ENCODE assay signal across 8 mouse cellular contexts in genomic region chr15:81480977-81481379, GRCm38 (mm10). TPM values are rescaled to one million over a fixed set of nuclear protein-coding genes. Genes with fewer than 3 reads are reported as not detected.
DNase-seq lines count a peak whose midpoint lies in the region; ATAC-seq and TF ChIP-seq lines count a peak whose summit lies in the region.

No protein-coding gene starts in this region.

- H3K4me2 ChIP-seq in neural tube, embryonic 14.5 days (ENCODE audit: low read depth, low read length): peak overlapping the region; percentile 42

- TF ChIP-seq POLR2A in testis, adult 2 months (IDR thresholded peaks at IDR 0.05; ENCODE audit: control insufficient read depth, low read depth, low read length): no peak
- TF ChIP-seq POLR2A in lung, adult 2 months (IDR thresholded peaks at IDR 0.05; ENCODE audit: borderline replicate concordance, extremely low read depth, low read depth, low read length): peak; percentile 27; the same call in 1 of the 2 replicates

- H3K4me3 ChIP-seq in testis, adult 2 months (ENCODE audit: control insufficient read depth, low read depth, low read length): peak overlapping the region; percentile 59
- H3K4me3 ChIP-seq in lung, adult 2 months (replicated peaks; ENCODE audit: extremely low read depth, low read depth, low read length): peak overlapping the region; percentile 66
- H3K4me3 ChIP-seq in neural tube, embryonic 14.5 days (ENCODE audit: low read depth, low read length): no peak overlapping the region

- TF ChIP-seq CTCF in testis, adult 2 months (IDR thresholded peaks at IDR 0.05; ENCODE audit: control insufficient read depth, insufficient read depth, insufficient replicate concordance, low read depth, low read length): no peak
- TF ChIP-seq CTCF in lung, adult 2 months (IDR thresholded peaks at IDR 0.05; ENCODE audit: insufficient read depth, low read length): no peak

- H3K9me3 ChIP-seq in neural tube, embryonic 14.5 days (ENCODE audit: control insufficient read depth, low read length): no peaks in the 10 kb centered on the region

- 6% methylated on average over 13 of the region's 13 CpGs for WGBS in lung, adult 2 months
- 17% methylated on average over 13 of the region's 13 CpGs for WGBS in neural tube, embryonic 14.5 days

- H3K27me3 ChIP-seq in testis, adult 2 months (ENCODE audit: control insufficient read depth, insufficient read depth, low read length): no peaks in the 10 kb centered on the region
- H3K27me3 ChIP-seq in neural tube, embryonic 14.5 days (ENCODE audit: control insufficient read depth, insufficient read depth, low read length): no peaks in the 10 kb centered on the region

- no peaks in the 10 kb centered on the region for H3K36me3 ChIP-seq in testis, adult 2 months (ENCODE audit: control insufficient read depth, insufficient read depth, low read length)
- H3K36me3 ChIP-seq in neural tube, embryonic 14.5 days (ENCODE audit: control insufficient read depth, insufficient read depth, low read length): no peaks in the 10 kb centered on the region

- DNase-seq in testis, postnatal 14 days (ENCODE audit: low spot score): no peak
- peak; percentile 81 for DNase-seq in cerebellum, adult 9-10 months
- peak; percentile 11 to 18 for DNase-seq in gastrocnemius, adult 8-10 months (ENCODE audit: low spot score in 2 of 2)
- peak; percentile 78 for DNase-seq in kidney, adult 11 months
- DNase-seq in lung, adult 2 months: peak; percentile 31
- DNase-seq in frontal cortex, postnatal 25 days (ENCODE audit: low spot score in 2 of 2): no peak

- H3K27ac ChIP-seq in testis, adult 2 months (ENCODE audit: control insufficient read depth, insufficient read depth, low read depth, low read length): no peak overlapping the region
- no peak overlapping the region for H3K27ac ChIP-seq in neural tube, embryonic 14.5 days (ENCODE audit: low read depth, low read length)

- no peak overlapping the region for H3K9ac ChIP-seq in neural tube, embryonic 14.5 days (replicated peaks; ENCODE audit: low read depth, low read length)

- ATAC-seq in neural tube, embryonic 14.5 days (ENCODE audit: low read depth): no peak

- H3K4me1 ChIP-seq in testis, adult 2 months (ENCODE audit: control insufficient read depth, insufficient read depth, low read length): peaks cover 12% of the 10 kb centered on the region
- no peaks in the 10 kb centered on the region for H3K4me1 ChIP-seq in lung, adult 2 months (ENCODE audit: control insufficient read depth, insufficient read depth, low read length)
- H3K4me1 ChIP-seq in neural tube, embryonic 14.5 days (ENCODE audit: control insufficient read depth, insufficient read depth, low read length): no peaks in the 10 kb centered on the region

RNA-seq across cellular contexts. Expression of gene Rbx1, which starts 14.9 kb away (rescaled TPM):
- polyA plus RNA-seq in testis, adult 2 months (2012; rRNA removed): 51.1 and 55.3 TPM in 2 replicates
- total RNA-seq in gastrocnemius, adult 8-10 months (2022): 100 to 1,000 TPM in 3 of 4 experiments, 10 to 100 TPM in 1; 90.3 to 113 (median 101) TPM
- 55.5 and 85.0 TPM in 2 replicates for polyA plus RNA-seq in lung, adult 2 months (2012; rRNA removed)
- polyA plus RNA-seq in neural tube, embryonic 14.5 days (2014; fragmentation: Nextera tagmentation; extraction: Ambion mirVana): 454 and 456 TPM in 2 replicates

Comparison
In these comparisons a context has a peak if more than half of its experiments do, and no peak if none do; other contexts are left out.
1. DNase-seq: peak in cerebellum, adult 9-10 months (single experiment), gastrocnemius, adult 8-10 months (2 of 2), kidney, adult 11 months (single experiment) and lung, adult 2 months (single experiment); none in testis, postnatal 14 days (single experiment) and frontal cortex, postnatal 25 days (0 of 2).